8 mouse cellular contexts compared by ENCODE assay signal in the genomic region with DNA sequence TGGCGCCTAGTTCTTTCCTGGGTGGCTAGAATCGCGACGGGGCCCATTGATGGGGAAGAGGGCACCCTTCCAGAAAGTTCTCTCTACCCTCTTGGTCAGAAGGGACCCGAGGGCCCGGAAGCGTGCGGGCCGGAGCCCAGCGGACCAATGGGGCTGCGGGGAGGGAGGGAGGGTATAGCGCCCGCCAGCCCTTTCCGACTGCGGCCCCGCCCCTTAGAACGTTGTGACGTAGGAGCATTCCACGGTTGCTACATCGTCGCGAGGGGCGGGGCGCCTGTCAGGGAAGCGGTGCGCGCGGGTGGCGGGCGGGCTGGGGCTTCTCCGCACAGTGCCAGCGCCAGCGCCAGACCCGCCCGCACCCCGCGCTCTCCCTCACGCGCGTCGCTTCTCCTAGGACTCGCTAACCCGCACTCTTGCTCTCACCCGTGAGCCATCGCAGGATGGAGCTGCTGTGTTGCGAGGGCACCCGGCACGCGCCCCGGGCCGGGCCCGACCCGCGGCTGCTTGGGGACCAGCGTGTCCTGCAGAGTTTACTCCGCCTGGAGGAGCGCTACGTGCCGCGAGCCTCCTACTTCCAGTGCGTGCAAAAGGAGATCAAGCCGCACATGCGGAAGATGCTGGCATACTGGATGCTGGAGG. TPM values are rescaled to one million over a fixed set of nuclear protein-coding genes. Genes with fewer than 3 reads are reported as not detected.
DNase-seq lines count a peak whose midpoint lies in the region; ATAC-seq and TF ChIP-seq lines count a peak whose summit lies in the region.

No protein-coding gene starts in this region.

- H3ac ChIP-seq in C2C12 (ENCODE audit: control insufficient read depth, insufficient read length, low read depth) (peak overlapping the region; percentile 85), myocyte (ENCODE audit: control insufficient read depth, insufficient read length) (peak overlapping the region; percentile 97)

- H3K9ac ChIP-seq in heart, embryonic 11.5 days (ENCODE audit: low read depth, low read length) = peak overlapping the region; percentile 97
- peak overlapping the region; percentile 91 for H3K9ac ChIP-seq in kidney, embryonic 16.5 days (replicated peaks; ENCODE audit: low read length)
- H3K9ac ChIP-seq in liver, adult 2 months (ENCODE audit: low read depth, low read length) = peak overlapping the region; percentile 92

- peak; percentile 64; the same call in 1 of the 2 replicates for TF ChIP-seq POLR2A in brain, embryonic 14.5 days (IDR thresholded peaks at IDR 0.05; ENCODE audit: borderline replicate concordance, extremely low read depth, insufficient read depth, insufficient read length, poor library complexity, severe bottlenecking)
- peak; percentile 37; the same call in 1 of the 2 replicates for TF ChIP-seq POLR2A in liver, adult 2 months (IDR thresholded peaks at IDR 0.05; ENCODE audit: extremely low read depth, insufficient read depth, low read length)
- TF ChIP-seq POLR2A in myocyte (IDR thresholded peaks at IDR 0.05; ENCODE audit: insufficient read length, low read depth) = peak; percentile 88

- H3K27ac ChIP-seq in heart, embryonic 11.5 days (ENCODE audit: low read depth, low read length) = peak overlapping the region; percentile 97
- peak overlapping the region; percentile 97 for H3K27ac ChIP-seq in kidney, embryonic 16.5 days (ENCODE audit: low read length)
- H3K27ac ChIP-seq in liver, adult 2 months (replicated peaks; ENCODE audit: insufficient read depth, low read depth, low read length) = peak overlapping the region; percentile 72

- DNase-seq in brain, embryonic 14.5 days (ENCODE audit: low read depth) = peak; percentile 96
- DNase-seq in liver, adult 2 months (ENCODE audit: extremely low read depth, low read depth, low spot score) = peak; percentile 72
- DNase-seq in splenic B cell, adult 2 months (ENCODE audit: low read depth, low spot score) = peak; percentile 95

- H3K9me3 ChIP-seq in erythroblast, embryonic 14.5 days (ENCODE audit: control insufficient read depth, low read length) = no peaks in the 10 kb centered on the region
- no peaks in the 10 kb centered on the region for H3K9me3 ChIP-seq in heart, embryonic 11.5 days (replicated peaks; ENCODE audit: control insufficient read depth, low read length)
- H3K9me3 ChIP-seq in kidney, embryonic 16.5 days (ENCODE audit: low read length) = no peaks in the 10 kb centered on the region

- under 1% methylated on average over 56 of the region's 63 CpGs for WGBS in heart, embryonic 11.5 days (ENCODE audit: insufficient replicate concordance)
- under 1% methylated on average over 57 of the region's 63 CpGs for WGBS in kidney, embryonic 16.5 days
- under 1% methylated on average over 63 of the region's 63 CpGs for WGBS in liver, adult 2 months

- H3K4me3 ChIP-seq in C2C12 (ENCODE audit: insufficient read depth, poor library complexity, severe bottlenecking) (peak overlapping the region; percentile 84), myocyte (peak overlapping the region; percentile 100)
- H3K4me3 ChIP-seq in erythroblast, embryonic 14.5 days (replicated peaks) = peak overlapping the region; percentile 100
- peak overlapping the region; percentile 93 for H3K4me3 ChIP-seq in heart, embryonic 11.5 days (ENCODE audit: low read depth, low read length)
- H3K4me3 ChIP-seq in kidney, embryonic 16.5 days (ENCODE audit: low read length) = peak overlapping the region; percentile 95
- peak overlapping the region; percentile 95 for H3K4me3 ChIP-seq in liver, adult 2 months (ENCODE audit: insufficient read depth, low read depth, low read length)

- H3K4me1 ChIP-seq in erythroblast, embryonic 14.5 days (ENCODE audit: control insufficient read depth) = peaks cover 74% of the 10 kb centered on the region
- H3K4me1 ChIP-seq in heart, embryonic 11.5 days (ENCODE audit: control insufficient read depth, insufficient read depth, low read length) = peaks cover 34% of the 10 kb centered on the region
- H3K4me1 ChIP-seq in kidney, embryonic 16.5 days (ENCODE audit: insufficient read depth, low read length) = peaks cover 48% of the 10 kb centered on the region
- H3K4me1 ChIP-seq in liver, adult 2 months (ENCODE audit: control insufficient read depth, insufficient read depth, low read length) = peaks cover 11% of the 10 kb centered on the region

- peak; percentile 81 for ATAC-seq in heart, embryonic 11.5 days (replicated peaks; ENCODE audit: insufficient number of reproducible peaks, low FRiP score, low TSS enrichment)
- peak; percentile 86 for ATAC-seq in kidney, embryonic 16.5 days (ENCODE audit: low FRiP score, low TSS enrichment)

- peak overlapping the region; percentile 96 for H3K4me2 ChIP-seq in heart, embryonic 11.5 days
- H3K4me2 ChIP-seq in kidney, embryonic 16.5 days (replicated peaks; ENCODE audit: low read depth, low read length) = peak overlapping the region; percentile 89
- H3K4me2 ChIP-seq in myocyte (ENCODE audit: low read depth) = peak overlapping the region; percentile 98

- TF ChIP-seq CTCF in C2C12 (IDR thresholded peaks at IDR 0.05; ENCODE audit: control insufficient read depth, insufficient read depth, insufficient read length) = no peak
- TF ChIP-seq CTCF in brain, embryonic 14.5 days (IDR thresholded peaks at IDR 0.05; ENCODE audit: borderline replicate concordance, extremely low read depth, insufficient read depth, insufficient read length) = no peak
- TF ChIP-seq CTCF in liver, adult 2 months (IDR thresholded peaks at IDR 0.05; ENCODE audit: low read depth, low read length) = no peak

- H3K79me2 ChIP-seq in C2C12 (ENCODE audit: control insufficient read depth, insufficient read depth) = peaks cover 34% of the 10 kb centered on the region
- H3K79me2 ChIP-seq in liver, adult 2 months (ENCODE audit: control insufficient read depth, insufficient read depth, low read length) = peaks cover 5% of the 10 kb centered on the region; the same call in 1 of the 2 replicates
- peaks cover 23% of the 10 kb centered on the region for H3K79me2 ChIP-seq in myocyte (ENCODE audit: control insufficient read depth, insufficient read depth)

- H3K27me3 ChIP-seq in C2C12 (ENCODE audit: control insufficient read depth, insufficient read depth, insufficient read length) (no peaks in the 10 kb centered on the region), myocyte (ENCODE audit: control insufficient read depth, insufficient read depth, insufficient read length) (no peaks in the 10 kb centered on the region)
- no peaks in the 10 kb centered on the region for H3K27me3 ChIP-seq in erythroblast, embryonic 14.5 days (ENCODE audit: control insufficient read depth)
- no peaks in the 10 kb centered on the region for H3K27me3 ChIP-seq in heart, embryonic 11.5 days (ENCODE audit: control insufficient read depth, insufficient read depth, low read length)
- no peaks in the 10 kb centered on the region for H3K27me3 ChIP-seq in kidney, embryonic 16.5 days (ENCODE audit: insufficient read depth, low read length)
- H3K27me3 ChIP-seq in liver, adult 2 months (ENCODE audit: control insufficient read depth, insufficient read depth, low read length) = no peaks in the 10 kb centered on the region
- H3K27me3 ChIP-seq in splenic B cell, adult 2 months (ENCODE audit: control insufficient read depth, insufficient read depth, low read length, poor library complexity, severe bottlenecking) = no peaks in the 10 kb centered on the region

- peaks cover 14% of the 10 kb centered on the region for H3K36me3 ChIP-seq in C2C12 (ENCODE audit: control insufficient read depth, insufficient read depth)
- H3K36me3 ChIP-seq in erythroblast, embryonic 14.5 days (ENCODE audit: control insufficient read depth) = peaks cover 45% of the 10 kb centered on the region
- peaks cover 8% of the 10 kb centered on the region; the same call in 1 of the 2 replicates for H3K36me3 ChIP-seq in heart, embryonic 11.5 days (ENCODE audit: control insufficient read depth, insufficient read depth, low read length)
- peaks cover 5% of the 10 kb centered on the region for H3K36me3 ChIP-seq in kidney, embryonic 16.5 days (ENCODE audit: insufficient read depth, low read length)
- no peaks in the 10 kb centered on the region for H3K36me3 ChIP-seq in liver, adult 2 months (ENCODE audit: control insufficient read depth, insufficient read depth, low read length)
- H3K36me3 ChIP-seq in myocyte (ENCODE audit: control insufficient read depth, insufficient read depth) = peaks cover 5% of the 10 kb centered on the region
- H3K36me3 ChIP-seq in splenic B cell, adult 2 months (ENCODE audit: control insufficient read depth, insufficient read depth, low read length, poor library complexity, severe bottlenecking) = no peaks in the 10 kb centered on the region; the same call in none of the 2 replicates

- peaks cover 24% of the 10 kb centered on the region for H3K79me3 ChIP-seq in C2C12 (ENCODE audit: low read depth)

RNA-seq across cellular contexts. Expression of gene Bysl, which starts 18.0 kb away (rescaled TPM):
- polyA plus RNA-seq in C2C12 (2012; fragmentation: generic; extraction: Trizol) (42.6 TPM), myocyte (2012; fragmentation: generic; extraction: Trizol) (41.0 TPM)
- 27.1 and 31.1 TPM in 2 replicates for polyA plus RNA-seq in brain, embryonic 14.5 days (2012; rRNA removed)
- 2.8 and 3.4 TPM in 2 replicates for polyA plus RNA-seq in erythroblast, embryonic 14.5 days (2012)
- 26.8 TPM in 2 replicates for polyA plus RNA-seq in heart, embryonic 11.5 days (2014; fragmentation: Nextera tagmentation; extraction: Ambion mirVana)
- polyA plus RNA-seq in kidney, embryonic 16.5 days (2015; fragmentation: Nextera tagmentation; extraction: Ambion mirVana) = 24.5 and 25.9 TPM in 2 replicates
- total RNA-seq in liver, adult 2 months (2014; rRNA removed) = 2.5 and 3.4 TPM in 2 replicates
- 6.7 and 8.1 TPM in 2 replicates for polyA plus RNA-seq in liver, adult 2 months (2012; rRNA removed)

RNA-seq across cellular contexts. Expression of gene Med20, which starts 18.0 kb away (rescaled TPM):
- polyA plus RNA-seq in C2C12 (2012; fragmentation: generic; extraction: Trizol) (25.8 TPM), myocyte (2012; fragmentation: generic; extraction: Trizol) (33.4 TPM)
- 43.1 and 59.0 TPM in 2 replicates for polyA plus RNA-seq in brain, embryonic 14.5 days (2012; rRNA removed)
- polyA plus RNA-seq in erythroblast, embryonic 14.5 days (2012) = 0.43 and 0.45 TPM in 2 replicates
- 30.3 and 36.4 TPM in 2 replicates for polyA plus RNA-seq in heart, embryonic 11.5 days (2014; fragmentation: Nextera tagmentation; extraction: Ambion mirVana)
- 47.7 and 53.9 TPM in 2 replicates for polyA plus RNA-seq in kidney, embryonic 16.5 days (2015; fragmentation: Nextera tagmentation; extraction: Ambion mirVana)
- 14.4 and 15.0 TPM in 2 replicates for total RNA-seq in liver, adult 2 months (2014; rRNA removed)
- 15.0 and 19.4 TPM in 2 replicates for polyA plus RNA-seq in liver, adult 2 months (2012; rRNA removed)

RNA-seq across cellular contexts. Expression of gene Gm20517, which starts 18.1 kb away (rescaled TPM):
- 1.3 TPM for polyA plus RNA-seq in C2C12 (2012; fragmentation: generic; extraction: Trizol)
- 1.7 and 2.6 TPM in 2 replicates for polyA plus RNA-seq in brain, embryonic 14.5 days (2012; rRNA removed)
- polyA plus RNA-seq in erythroblast, embryonic 14.5 days (2012) = 0.29 and 0.65 TPM in 2 replicates
- 1.6 and 1.8 TPM in 2 replicates for polyA plus RNA-seq in heart, embryonic 11.5 days (2014; fragmentation: Nextera tagmentation; extraction: Ambion mirVana)
- polyA plus RNA-seq in kidney, embryonic 16.5 days (2015; fragmentation: Nextera tagmentation; extraction: Ambion mirVana) = 1.6 TPM in 2 replicates
- 1.2 and 1.9 TPM in 2 replicates for total RNA-seq in liver, adult 2 months (2014; rRNA removed)
- 0.14 and 0.31 TPM in 2 replicates for polyA plus RNA-seq in liver, adult 2 months (2012; rRNA removed)
- polyA plus RNA-seq in myocyte (2012; fragmentation: generic; extraction: Trizol) = 1.5 TPM

RNA-seq across cellular contexts. Expression of gene Usp49, which starts 37.2 kb away (rescaled TPM):
- polyA plus RNA-seq in C2C12 (2012; fragmentation: generic; extraction: Trizol) (3.2 TPM), myocyte (2012; fragmentation: generic; extraction: Trizol) (2.5 TPM)
- 32.8 and 36.9 TPM in 2 replicates for polyA plus RNA-seq in brain, embryonic 14.5 days (2012; rRNA removed)
- 2.2 and 2.4 TPM in 2 replicates for polyA plus RNA-seq in erythroblast, embryonic 14.5 days (2012)
- polyA plus RNA-seq in heart, embryonic 11.5 days (2014; fragmentation: Nextera tagmentation; extraction: Ambion mirVana) = 2.7 and 3.7 TPM in 2 replicates
- polyA plus RNA-seq in kidney, embryonic 16.5 days (2015; fragmentation: Nextera tagmentation; extraction: Ambion mirVana) = 3.7 and 5.3 TPM in 2 replicates
- 1.2 and 2.1 TPM in 2 replicates for total RNA-seq in liver, adult 2 months (2014; rRNA removed)
- 2.2 TPM in 2 replicates for polyA plus RNA-seq in liver, adult 2 months (2012; rRNA removed)

Comparison
In these comparisons a context has a peak if more than half of its experiments do, and no peak if none do; other contexts are left out.
1. Peak in every context shown above with its lines: DNase-seq, ATAC-seq, H3K4me3 ChIP-seq and H3K27ac ChIP-seq.
2. POLR2A ChIP-seq: peak in every context shown above with its lines; median percentile 88 in myocyte; 64 in brain, embryonic 14.5 days; 37 in liver, adult 2 months.
3. RNA of gene Med20, which starts 18.0 kb away (polyA plus RNA-seq): 47.7 to 53.9 TPM in kidney, embryonic 16.5 days, 43.1 to 59.0 TPM in brain, embryonic 14.5 days, 33.4 TPM in myocyte (single experiment), 30.3 to 36.4 TPM in heart, embryonic 11.5 days, 25.8 TPM in C2C12 (single experiment) and 15.0 to 19.4 TPM in liver, adult 2 months; 0.43 to 0.45 TPM in erythroblast, embryonic 14.5 days; every median in the first group is over 10 times any median in the second.